Mouse (Mus musculus): Measurements from ENCODE around the gene Itgb7.
A peak's percentile ranks its signal among the peaks of the same experiment; 100 is the strongest.

The Itgb7 gene

DNA sequence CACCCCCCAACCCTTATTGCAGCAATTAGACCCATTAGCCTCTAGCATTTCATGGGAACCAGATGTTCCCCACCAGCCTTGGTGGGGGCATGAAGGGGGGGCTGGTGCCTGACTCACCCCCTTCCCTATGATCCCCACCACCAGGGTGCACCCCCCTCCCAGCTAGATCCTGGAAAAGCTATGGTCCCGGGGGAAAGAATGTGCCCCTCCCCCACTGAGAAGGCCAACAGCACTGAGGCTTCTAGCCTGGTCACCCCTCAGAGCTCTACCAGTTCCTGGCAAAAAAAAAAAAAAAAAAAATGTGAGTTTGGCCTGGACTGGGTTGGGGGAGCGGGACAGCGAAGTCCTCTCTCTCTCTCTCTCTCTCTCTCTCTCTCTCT is 17.1 kb upstream of the Itgb7 start:
- no peak for DNase-seq (ENCODE audit: low read depth, low spot score)

DNA sequence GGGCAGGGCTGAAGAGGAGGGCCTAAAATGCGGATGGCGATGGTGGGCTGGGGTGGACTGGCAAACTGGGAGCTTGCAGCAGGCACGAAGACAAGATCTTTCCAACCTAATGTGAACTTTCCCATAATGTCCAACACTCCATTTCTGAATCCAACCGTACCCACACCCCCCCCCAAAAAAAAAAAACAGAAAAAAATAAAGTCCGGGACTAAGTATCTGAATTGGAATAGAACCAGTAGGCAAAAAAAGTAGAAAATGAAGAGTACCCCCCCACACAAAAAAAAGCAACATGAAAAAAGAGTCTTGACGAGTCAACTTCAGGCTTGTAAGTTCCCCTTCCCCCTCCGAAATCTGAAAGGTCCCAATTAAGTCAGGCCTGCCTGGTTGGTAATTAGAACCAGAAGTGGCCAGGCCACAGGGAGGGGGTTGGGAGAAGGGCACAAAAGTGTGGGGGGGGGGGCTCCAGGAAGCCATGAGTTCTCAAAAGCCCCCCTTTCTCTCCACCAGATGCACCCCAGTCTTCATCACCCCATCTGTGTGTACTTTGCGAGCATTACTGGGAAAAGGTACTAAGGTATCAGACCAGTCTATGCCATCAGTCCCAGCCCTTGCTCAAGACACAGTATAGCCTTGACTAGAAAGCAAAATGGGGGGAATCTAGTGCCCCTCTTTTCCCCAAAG is 16.5 kb upstream of the Itgb7 start:
- DNase-seq (ENCODE audit: low read depth, low spot score): no peak

DNA sequence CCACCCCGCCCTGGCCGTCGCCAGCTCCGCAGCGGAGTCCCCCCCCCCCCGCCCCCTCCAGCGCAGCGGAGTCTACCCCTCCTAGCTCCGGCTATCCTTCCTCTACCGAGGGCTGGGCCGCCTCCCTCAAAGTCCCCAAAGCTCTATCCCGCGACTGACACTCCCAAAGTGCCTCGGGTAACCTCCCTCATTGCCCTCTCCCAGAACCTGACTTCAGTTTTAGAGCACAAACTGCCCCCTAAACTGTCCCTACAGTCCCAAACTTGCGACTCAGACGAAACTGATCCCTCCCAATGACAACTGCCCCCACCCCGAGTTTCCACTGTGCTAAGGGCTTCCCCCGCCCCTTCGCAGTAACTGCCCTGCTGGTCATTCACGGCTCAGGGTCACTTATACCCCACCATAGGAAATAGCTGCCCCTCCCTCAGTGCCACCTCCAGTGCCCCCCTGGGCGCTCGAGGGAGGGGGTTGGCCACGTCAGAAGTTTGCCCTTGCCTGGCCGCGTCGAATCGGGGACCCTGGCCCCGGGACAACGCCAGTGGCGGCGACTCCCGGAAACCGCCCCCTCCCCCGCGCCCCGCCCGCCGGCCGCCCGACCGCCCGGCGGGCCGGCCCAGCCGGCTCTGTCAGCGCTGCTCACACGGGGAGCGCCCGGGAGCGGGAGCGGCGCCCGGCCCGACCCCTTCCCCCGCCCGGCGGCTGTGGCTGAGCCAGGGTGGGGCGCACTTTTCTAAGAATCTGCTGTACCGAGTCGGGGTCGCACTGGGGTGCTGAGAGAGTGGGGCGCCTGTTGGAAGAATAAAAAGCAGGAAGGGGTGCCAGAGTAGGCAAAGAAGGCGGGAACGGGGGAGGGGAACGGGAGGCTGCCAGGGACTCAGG is 15.7 kb upstream of the Itgb7 start:
- no peak for DNase-seq (ENCODE audit: low read depth, low spot score)

DNA sequence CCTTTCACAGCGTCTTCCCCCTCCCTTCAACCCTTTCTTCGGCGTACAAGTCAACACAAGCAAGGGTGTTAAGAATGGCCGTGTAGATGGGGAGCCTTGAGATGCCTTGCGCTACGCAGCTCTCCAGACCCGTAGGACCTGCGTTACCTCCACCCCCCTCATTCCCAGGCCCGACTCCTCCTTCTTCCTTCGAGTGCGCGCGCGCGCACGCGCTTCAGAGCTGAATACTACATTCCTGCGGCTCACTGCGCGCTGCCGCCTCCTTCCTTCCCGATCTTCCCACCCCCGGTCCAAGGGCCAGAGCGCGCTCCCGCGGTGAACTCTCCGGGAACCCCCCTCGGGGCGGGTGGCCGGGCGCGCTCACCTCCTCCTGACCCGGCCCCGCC is 15.1 kb upstream of the Itgb7 start:
- DNase-seq (ENCODE audit: low read depth, low spot score): peak; percentile 93

DNA sequence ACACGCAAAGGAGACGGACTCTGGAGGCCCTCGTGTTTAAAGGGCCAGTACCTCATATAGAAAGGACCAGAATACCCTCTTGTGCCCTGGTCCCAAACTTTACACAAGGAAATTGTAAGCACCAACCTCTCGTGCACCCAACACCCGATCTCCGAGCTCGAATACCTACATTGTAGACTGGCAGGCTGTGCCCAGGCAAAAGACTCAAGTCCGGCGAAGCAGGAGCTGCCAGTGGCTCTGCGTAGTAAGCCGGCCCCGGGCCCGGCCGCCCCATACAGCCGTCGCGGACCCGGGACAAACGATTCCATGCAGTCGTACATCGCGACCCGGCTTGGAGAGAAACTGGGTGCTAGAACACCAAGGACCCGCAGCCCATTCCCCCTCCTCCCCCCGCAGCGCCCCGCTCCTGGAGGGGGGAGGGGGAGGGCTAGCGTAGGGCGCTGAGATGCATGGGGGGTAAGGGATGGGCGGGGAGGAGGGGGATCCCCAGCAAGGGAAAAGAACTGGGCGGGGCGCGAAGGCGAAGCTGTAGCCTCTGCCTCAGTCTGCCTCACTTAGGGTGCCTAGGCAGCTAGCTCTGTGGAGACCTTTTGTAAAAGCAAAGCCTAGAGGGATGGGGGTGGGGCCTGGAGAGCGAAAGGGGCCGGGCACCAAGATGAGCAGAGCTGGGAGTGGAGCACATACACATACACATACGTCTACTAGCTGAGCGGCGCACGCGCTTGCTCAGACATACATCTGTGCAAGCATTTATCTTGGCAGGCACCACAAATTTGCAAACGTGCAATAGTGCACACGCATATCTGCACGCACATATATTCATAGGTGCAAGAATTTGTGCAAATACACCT is 14.4 kb upstream of the Itgb7 start:
- DNase-seq (ENCODE audit: low read depth, low spot score): peak; percentile 85

DNA sequence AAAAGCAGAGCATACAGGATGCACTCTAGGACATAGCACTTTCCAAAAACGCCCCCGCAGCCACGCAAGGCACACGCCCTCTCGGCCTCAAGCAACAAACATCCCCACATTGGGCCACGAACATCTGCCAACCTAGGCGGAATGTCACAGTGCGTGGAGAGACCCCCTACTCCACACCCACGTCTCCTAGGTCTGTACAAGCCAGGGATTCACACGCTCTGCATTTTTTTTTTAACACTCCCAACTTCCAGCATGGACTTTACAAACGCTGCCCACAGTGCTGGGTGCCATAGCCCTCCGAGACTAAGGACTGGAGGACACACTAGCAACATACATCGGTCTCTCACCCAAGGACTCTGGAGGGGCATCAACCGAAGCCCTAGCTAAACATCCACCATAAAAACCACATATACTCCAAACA is 13.7 kb upstream of the Itgb7 start:
- DNase-seq (ENCODE audit: low read depth, low spot score): no peak

DNA sequence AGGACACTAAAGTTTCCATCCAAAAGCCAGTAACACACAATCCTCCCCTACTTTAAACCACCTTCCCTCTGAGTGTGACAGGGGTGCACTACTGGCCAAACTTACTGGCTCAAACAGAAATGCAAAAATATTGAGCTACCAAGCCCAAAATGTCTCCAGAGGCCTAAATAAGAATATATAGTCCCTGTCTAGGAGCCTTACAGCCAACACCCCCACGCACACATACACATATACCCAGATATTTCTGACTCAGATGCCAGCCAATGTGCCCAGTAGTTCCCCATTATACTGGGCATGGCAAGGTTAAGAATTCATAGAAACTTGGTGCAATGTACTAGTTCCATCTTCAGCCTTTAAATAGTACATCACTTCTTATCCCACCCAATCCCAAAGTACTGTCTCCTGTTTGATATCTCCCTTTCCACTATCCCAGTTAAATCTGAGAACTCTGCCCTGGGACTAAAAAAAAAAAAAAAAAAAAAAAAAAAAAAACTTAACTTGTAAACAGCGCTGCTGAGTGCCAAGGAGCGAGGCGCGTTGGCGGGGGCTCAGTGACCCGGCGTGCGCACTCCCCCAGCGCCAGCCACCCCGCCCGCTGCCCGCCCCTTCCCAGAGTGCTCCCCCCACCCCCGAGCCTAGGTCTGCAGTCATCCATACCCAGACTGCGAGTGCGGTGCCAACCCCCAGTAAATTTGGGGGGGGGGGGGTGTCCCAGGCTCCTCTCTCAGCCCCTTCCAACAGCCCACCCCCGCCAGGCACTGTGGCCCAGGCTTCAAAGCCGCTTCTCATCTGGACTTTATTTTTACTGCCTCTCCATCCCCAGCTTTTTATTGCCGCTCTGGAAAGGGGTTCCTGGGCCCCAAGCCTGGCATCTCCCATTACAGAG is 12.8 kb upstream of the Itgb7 start:
- DNase-seq (ENCODE audit: low read depth, low spot score): no peak

DNA sequence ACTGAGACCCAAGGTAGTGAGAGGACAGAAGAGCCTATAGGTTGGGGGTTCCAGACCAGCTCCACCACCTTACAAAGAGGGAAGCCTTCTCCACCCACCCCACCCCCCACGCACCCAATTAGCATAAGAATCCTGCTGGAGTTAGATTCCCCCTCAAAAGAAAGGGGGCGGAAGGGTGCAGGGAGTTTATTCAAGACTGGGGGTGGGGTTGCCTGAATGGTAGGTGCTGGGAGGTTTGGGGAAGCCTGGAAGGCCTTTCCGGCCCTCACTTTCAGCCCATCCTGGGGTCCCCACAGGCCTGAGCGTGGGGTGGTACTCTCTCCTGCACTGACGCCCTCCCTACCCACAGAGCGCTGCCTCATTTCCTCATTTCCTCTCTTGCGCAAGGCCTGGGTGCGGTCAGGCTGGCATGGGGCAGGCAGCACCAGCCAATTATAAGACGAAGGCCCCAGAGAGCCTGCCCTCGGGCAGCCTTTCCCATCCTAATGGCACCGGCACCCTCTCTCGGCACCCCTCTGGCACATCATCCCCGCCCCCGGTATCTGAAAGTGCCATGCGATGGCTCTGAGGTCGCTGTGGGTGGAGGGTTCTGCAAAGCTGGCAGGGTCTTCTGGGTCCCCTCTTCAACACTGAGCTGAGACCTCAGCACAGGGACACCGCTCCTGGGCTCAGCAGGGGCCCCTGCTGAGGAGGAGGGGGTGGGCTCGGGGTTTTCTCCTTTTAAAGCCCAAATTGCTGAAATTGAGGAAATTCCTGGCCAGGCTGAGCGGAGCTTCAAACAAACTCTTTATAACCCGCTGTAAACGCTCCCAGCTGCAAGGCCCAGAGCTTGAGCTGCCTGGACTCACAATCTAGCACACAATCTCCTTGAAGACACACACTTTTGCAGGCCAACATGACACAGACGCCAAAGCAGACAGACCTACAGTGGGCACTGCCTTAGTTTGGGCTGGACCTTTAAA is 11.8 kb upstream of the Itgb7 start:
- DNase-seq (ENCODE audit: low read depth, low spot score): no peak

DNA sequence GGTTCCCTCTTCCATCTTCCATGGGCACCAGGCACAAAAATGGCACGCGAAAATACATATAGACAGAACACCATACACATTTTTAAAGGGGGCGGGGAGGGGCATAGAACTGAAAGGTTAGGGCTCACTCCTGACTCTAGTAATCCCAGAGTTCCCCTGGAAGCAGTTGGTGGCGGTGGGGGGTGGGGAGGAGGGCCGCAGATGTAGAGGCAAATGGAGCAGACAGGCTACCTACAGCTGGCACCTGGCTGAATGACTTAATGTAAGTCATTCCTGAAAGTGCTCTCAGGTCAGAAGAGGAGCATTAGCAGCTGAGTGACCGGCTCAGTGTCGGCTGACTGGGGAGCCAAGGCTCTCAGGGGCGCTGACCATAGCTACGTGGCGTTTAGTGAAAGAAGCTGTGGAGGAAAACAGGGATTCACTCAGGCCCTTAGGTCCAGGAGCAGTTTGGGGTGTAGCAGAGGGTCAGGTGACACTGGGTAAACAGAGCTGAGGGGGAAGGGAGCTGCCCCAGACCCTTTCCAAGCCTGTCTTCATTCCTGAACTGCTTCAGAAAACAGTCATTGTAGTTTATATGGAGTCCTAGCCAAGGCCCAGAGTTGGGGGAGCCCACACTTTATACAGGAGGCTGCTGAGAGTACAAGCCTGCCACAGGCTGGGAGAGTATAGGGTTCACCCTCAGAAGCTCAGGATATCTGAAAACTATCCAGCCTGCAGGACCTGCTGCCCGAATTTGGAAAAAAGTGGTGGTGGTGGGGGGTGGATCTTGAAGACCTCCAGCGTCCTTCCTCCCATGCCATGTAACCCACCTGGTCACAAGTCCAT is 10.9 kb upstream of the Itgb7 start:
- no peak for DNase-seq (ENCODE audit: low read depth, low spot score)

DNA sequence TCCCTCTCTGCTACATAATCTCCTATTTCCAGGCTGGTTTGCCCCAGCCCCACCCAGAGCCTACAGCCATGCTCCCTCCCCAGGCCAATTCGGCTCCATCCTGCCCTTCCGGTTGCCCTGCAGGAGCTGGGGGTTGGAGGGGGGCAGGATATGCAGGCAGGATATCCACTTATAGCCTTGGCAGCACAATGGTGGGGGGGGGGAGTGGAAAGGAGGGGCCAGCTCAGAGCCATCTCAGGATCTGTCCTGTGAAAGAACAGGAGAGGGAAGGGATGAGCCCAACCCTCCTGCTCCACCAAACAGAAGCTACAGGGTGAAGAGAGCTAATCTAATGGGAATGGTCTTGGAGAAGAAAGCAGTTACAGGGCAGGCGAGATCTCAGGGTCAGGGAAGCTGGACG is 8.9 kb upstream of the Itgb7 start:
- no peak for DNase-seq (ENCODE audit: low read depth, low spot score)

DNA sequence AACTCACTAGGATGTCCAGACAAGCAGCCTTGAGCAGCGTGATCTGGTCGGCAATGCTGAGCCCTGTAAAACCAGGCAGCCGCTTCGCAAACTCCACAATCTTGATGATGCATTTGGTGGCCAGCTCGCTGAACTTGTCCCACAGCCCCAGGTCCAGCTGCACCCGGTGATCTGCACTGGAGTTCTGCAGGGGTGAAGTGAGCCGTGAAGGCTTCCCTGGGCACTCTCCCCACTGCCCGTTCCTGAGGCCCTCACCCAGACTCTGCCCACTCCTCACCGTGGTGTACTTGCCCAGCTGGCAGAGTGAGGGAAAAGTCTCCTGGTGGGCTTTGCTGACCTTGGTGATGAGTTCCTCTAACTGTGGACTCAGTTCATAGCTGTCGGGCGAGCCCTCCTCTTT is 8.1 kb upstream of the Itgb7 start:
- no peak for DNase-seq (ENCODE audit: low read depth, low spot score)

DNA sequence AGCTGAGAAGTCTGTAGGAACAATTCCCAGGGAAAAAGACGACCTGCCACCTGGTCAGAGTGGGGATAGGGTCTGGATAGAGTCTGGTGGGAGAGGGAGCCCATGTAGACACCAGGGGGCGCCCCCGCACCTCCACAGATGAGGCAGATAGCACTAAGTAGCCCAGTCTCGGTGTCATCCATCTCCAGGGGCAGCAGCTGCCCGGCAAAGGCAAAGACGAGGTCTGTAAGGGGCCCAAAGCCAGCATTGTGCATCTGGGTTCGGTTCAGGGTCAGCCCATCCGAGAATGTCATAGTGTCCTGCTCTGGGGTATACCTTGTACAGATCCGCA is 7.5 kb upstream of the Itgb7 start:
- DNase-seq (ENCODE audit: low read depth, low spot score): no peak

DNA sequence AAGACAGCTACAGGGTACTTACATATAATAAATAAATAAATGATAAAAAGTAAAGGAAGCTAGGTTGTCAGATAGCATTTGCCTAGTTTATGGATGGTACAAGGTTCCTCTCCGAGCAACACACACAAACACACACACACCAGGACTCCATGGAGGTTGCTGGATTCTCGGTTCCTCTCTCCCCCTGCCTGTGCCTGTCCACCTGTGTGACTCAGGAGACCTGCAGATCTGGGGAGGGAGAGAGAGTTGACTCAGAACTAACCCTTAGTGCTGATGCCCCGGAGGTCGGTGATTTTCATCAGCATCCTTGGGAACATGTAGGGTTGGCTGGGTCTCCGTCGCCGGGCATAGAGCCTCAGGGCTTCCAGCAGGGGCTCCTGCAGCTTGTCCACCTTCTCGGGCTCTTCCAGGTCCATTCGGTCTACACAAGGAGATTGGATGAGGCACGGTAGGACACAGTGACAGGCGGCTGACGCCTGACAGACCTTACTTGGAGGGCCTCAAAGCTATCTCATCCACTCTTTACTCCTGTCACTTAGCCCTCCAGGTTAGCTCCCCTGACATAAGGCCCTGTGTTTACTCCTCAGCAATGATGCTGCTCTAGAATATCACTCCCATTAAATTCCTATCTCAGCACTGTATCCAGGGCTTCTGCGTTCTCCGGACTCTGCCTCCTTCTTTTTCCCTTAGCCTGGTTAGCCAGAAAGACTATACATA is 7.0 kb upstream of the Itgb7 start:
- DNase-seq (ENCODE audit: low read depth, low spot score): no peak

DNA sequence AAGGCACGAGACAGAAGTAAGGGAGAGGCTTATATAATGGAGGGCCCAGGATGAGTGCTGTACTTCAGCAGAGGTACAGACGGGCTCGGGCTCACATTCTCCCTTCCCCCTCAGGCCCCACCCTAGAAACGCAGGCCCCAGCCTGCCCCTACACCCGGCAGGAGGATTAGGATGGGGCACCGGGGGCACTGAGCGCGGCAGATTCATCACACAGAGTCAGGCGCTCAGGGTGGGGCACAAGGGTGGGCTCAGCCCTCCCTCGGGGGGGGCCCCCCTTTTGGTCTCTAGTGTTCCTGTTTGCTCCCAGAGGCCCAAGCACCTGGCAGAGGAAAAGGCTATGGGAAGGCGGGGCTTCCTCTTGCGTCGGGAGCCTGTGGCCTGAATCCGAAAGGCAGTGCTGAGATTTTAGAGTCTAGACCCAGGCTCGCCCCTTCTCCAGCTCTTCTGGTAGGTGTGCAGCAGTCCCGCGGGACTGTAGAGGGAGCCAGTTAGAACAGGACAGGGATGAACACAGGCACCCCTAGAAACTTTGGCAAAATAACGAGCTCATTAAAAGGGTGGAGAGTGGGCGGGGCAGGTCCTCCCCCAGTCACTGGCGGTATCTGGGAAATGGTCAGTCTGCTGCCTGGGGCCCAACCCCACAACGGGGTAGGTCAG is 3.8 kb upstream of the Itgb7 start:
- no peak for DNase-seq (ENCODE audit: low read depth, low spot score)

DNA sequence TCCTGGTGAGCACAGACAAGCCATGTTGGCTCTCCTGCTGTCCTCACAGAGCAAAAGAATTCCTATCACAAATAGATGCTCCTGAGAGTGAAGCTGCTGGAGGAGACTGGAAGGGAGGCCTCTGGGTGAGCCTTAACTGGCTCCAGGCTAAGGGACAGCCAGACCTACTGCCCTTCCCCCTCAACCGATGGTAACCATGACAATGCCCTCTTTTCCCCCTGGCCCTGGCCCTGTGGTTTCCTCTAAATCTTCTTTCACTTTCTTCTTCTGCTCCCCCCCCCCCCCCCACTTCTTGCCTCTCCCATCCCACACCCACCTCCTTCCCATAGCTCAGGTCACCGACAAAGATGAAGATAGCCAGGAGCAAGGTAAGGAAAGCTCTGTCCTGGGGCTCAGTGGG is 2.2 kb upstream of the Itgb7 start:
- DNase-seq (ENCODE audit: low read depth, low spot score): no peak

DNA sequence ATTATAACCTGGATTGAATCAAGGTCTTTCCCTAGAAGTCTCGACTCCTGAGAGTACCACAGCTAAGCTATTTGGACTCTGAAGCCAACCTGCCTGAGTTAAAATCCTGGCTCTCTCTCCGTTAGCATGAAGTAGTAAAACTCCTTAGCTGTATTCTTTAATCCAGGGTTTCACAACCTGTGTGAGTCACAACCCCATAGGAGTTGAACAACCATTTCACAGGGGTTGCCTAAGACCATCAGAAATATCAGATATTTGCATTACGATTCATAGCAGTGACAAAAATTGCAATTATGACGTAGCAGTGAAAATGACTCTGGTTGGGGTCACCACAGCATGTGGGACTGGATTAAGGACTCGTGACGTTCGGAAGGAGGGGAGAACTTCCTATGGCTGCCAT is 1.0 kb upstream of the Itgb7 start:
- DNase-seq (ENCODE audit: low read depth, low spot score): no peak

DNA sequence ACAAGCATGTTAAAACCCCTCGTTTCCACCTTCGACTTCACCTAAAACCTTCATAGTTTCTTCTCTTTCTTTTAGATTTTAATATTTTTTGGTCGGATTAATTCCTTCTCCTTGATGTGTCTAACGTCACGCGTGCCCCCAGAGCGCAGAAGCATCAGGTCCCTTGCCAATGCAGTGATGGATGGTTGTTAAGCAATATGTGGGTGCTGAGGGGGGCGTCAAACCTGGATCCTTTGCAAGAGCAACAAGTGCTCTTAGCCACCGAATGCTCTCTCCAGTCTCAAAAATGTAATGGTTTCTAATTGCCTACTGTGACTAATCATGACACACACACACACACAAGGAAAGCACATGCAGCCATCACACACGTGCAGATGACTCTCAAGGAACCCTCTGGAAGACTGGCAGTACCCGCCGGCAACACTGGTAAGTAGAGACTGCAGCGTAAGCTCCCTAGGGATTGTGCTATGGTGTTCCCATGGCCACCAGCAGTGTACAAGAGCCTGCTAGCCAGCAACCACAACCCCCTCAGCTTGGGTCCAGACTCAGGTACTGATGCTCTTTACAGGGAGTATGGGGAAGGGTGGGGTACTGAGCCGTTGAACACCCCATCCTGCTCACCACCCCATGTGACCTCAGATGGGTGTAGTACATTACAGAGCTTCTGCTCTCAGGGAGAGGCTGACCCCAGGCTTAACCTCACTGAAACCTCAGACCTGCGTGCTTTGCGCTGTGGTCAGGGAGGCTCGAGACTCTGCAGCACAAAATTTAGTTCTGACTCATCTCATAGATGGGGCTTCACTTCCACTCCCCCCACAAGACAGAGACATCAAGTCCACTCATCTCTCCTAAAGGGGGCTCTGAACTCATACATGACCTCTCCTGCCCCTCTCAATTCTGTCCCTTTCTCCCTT is 1.1 kb downstream of the Itgb7 start:
- DNase-seq (ENCODE audit: low read depth, low spot score): no peak

Data from WW6 (cell line).